Mouse (Mus musculus) spleen, postnatal 10 days (tissue): Measurements from ENCODE around the gene Amy1.
"Not testable (repeated sequence)": the region's sequence is repeated elsewhere in the genome, so short reads cannot be mapped to it uniquely, and the experiment has no call there.

Experiments
- DNase-seq, 2 experiments: peaks; one replicate each; pipeline ENCODE4 v3.0.0; 2021 to 2022; ENCODE audit warnings: low spot score in 2 of 2

Gene Amy1

GRCm38 (mm10) chr3:113606599-113606998 is at the start of gene Amy1:
TSS of gene Amy1 (minus strand) at chr3:113606699.
- no peak for DNase-seq

GRCm38 (mm10) chr3:113654335-113654734 is 47.8 kb upstream of the Amy1 start:
- no peak for DNase-seq

DNA sequence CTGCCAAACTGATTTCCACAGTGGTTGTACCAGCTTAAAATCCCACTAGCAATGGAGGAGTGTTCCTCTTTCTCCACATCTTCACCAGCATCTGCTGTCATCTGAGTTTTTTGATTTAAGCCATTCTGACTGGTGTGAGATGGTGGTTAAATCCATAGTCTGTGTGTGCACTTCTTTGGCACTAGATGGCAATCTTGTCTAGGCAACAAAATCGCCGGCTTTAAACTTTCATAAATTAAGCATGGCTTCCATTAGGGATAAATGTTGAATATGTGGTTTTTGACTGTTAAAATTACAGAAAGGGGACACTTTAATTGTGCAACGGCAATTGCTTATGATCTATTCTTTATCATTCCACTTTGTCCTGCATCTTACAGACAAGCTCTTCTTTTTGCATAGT is 44.9 kb upstream of the Amy1 start:
- DNase-seq: not testable (repeated sequence)

DNA sequence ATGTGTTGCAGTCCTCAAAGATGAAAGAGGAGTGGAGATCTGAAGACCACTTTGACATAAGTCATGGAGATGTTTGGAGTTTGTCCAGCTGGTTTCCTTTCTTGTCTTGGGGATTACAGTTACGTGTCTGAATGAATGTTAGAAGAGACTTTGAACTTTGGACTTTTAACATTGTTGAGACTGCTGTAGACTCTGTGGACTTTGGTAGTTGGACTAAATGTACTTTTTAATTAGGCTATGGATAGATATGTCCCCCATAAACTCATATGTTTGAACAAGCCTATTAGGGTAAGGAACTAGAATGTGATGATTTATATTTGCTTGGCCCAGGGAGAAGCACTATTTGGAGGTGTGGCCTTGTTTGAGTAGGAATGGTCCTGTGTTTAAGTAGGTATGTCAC is 33.0 kb upstream of the Amy1 start:
- no peak for DNase-seq

DNA sequence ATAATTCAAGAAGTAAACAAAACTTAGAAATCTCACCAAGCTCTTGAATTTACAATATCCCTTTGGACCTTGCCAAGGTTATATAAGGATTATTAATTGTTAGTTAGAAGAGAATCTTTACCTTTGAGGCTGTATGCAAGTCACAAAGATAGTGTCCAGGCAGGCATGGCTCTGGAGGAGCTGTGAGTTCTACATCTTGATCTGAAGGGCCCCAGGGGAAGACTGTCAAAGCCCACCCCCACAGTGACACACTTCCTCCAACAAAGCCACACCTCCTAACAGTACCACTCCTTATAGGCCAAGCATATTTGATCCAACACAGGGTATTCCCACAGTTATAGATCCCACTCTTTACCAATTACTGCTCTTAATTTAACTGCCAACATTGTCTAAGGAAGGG is 27.7 kb upstream of the Amy1 start:
- DNase-seq: no peak

DNA sequence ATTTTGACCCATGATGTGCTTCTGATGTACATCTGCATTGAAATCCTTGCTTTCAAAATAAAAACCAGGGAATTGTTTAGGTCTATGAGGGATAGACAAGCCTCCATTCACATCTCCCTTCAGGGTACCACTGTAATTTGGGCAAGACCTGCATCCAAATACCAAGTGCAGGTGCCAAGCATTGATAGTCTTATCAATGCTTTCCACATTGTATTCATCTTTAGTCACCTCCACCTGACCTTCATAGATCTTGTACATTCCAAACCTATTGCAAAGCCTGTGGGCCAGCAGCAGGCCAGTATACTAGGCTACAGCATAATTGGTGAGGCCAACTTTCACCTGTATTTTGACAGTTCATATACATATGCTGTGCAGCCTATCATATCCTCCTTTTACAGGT is 25.1 kb upstream of the Amy1 start:
- no peak for DNase-seq

- DNase-seq: peak in 1 of 2 experiments; percentile 22
Measured at GRCm38 (mm10) chr3:113630564-113630963, 24.1 kb upstream of the Amy1 start.

DNA sequence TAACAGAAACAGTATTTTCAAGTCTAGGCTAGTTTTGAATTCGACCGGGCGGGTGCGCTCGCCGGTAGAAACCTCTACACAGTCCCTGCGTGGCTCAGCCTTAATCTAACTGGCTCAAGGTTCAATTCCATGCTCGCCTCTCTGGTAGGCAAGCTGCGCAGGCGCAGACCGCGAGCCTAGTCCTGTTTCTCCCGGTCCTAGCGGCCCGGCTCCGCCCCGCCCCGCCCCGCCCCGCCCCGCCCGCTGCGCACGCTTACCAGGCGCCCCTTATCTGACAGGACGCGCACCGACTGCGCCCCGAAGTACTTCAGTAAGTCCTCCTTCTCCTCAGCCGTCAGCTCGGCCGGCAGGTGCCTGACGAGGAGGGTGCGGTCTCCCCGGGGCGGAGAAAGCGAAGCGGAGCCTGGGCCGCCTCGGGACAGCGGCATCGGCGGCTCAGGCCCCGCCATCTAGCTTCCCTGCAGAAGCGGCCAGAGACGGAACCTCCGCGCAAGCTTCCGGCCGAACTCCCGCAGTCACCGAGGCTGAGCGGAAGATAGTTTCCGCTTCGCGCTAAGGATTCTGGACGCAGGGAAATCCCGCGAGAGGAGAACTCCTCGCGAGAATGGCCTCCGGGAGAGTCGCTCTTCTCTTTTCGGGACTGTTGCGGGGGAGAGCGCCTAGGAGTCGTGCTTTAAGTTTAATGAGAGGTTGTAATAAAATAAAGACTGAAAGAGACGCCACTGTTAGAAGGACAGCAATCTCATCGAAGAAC is 23.3 kb upstream of the Amy1 start, which contains the start of gene Rnpc3:
Gene Rnpc3 (minus strand): TSS at position 544 of the 754 bp plus-strand sequence.
- DNase-seq: peak; percentile 94 to 96

DNA sequence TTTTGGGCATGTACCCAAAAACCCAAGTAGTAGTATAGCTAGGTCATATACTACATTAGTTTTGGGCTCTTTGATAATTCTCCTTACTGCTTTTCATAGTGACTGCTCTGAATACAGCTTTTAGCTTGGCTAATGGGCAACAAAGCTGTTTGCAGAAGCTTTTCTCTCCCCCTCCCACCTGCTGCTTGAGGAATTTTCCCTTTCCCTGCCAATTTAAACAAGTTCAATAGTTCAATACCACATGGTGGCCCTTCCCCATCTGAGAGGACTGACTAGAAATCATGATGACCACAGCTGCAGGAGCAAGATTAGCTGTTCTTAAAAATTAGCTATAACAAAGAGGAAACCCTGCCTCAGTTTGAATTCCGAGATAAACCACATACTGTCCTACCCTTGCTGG is 15.7 kb downstream of the Amy1 start:
- no peak for DNase-seq

DNA sequence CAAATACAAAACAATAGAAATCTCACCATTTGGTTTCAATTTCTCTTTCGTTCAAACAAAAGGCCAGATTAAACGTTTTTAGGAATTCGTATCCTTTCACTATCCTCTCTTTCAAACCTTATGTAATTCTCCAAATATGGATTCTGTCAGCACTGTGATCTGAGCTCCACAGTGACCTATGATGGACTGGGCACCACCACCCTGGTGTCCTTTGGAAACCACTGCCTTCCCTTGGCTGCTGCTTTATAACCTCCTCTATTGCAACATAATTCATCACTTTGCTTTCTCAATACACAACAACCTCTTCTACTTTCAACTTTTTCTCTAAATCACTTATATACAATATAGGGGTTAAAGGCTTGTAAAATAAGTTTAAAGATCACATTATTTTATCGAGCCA is 31.9 kb downstream of the Amy1 start:
- DNase-seq: no peak

DNA sequence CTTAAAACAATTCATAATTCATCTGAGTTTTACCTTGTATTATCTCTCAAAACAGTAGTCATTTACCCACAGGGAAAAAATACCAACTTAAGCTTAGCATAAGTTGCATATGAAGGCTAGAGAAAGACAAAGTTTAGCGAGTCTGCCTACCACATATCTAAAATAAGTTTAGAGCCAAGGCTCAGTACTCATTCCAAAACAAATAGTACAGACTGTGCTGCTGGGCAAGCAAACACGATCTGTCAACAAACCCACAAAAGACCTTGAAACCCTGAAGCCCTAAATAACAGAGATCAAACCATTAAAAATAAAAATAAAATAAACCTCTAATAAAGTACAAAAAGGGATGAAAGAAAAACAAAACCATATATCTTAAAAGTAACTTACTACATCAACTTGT is 32.4 kb downstream of the Amy1 start:
- DNase-seq: no peak

- DNase-seq: no peak
Measured at GRCm38 (mm10) chr3:113572158-113572557, 34.3 kb downstream of the Amy1 start.

GRCm38 (mm10) chr3:113539692-113540091 is 66.8 kb downstream of the Amy1 start:
- no peak for DNase-seq

DNA sequence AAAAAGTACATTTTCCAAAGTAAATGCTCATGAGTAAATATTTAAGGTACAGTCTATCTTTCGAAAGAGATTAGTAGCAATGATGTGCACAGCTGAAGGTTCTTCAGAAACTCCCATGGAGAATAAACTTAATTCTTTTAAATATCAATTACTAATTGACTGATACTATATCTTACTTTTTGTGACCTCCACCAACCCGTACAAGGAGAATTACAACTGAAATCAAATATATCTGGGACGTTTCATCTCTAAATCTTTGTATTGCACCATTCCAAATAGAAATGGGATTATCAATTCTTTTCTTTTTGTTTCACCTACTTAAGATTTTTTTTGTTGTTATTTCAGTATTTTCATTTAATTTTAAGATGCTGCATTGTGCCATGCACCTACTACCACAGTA is 74.2 kb downstream of the Amy1 start, which contains the start of gene Amy2a1:
Gene Amy2a1 (minus strand): TSS at position 101 of the 400 bp plus-strand sequence.
- not testable (repeated sequence) for DNase-seq
